Mouse (Mus musculus) layer of hippocampus, adult 2 months (tissue): ENCODE data around the gene Agr3. TPM values are rescaled to one million over a fixed set of nuclear protein-coding genes. Genes with fewer than 3 reads are reported as not detected.
A peak's percentile ranks its signal among the peaks of the same experiment; 100 is the strongest.

Experiments
- DNase-seq, 2 experiments: peaks; one replicate each; pipeline ENCODE4 v3.0.0; 2022; ENCODE audit warnings: low spot score in 2 of 2
- H3K27ac ChIP-seq: fragments of 200-600 bp; 2 replicates; pipeline ENCODE4 v1.8.1; 2022
- H3K4me3 ChIP-seq: fragments of 200-600 bp; 2 replicates; pipeline ENCODE4 v1.8.1; 2022; ENCODE audit warnings: mild to moderate bottlenecking
- CTCF ChIP-seq: fragments of 200-600 bp; conservative IDR thresholded peaks from 2 replicates; pipeline ENCODE4 v1.8.1; 2022; ENCODE audit warnings: antibody characterized with exemption, mild to moderate bottlenecking, moderate library complexity
- total RNA-seq, 2 experiments: library from RNA; stranded (reverse); gene quantifications; 2 replicates each; pipeline ENCODE4 v1.2.3; 2021

The Agr3 gene
- total RNA-seq, 2 experiments from 2014 or later: not detected

DNA sequence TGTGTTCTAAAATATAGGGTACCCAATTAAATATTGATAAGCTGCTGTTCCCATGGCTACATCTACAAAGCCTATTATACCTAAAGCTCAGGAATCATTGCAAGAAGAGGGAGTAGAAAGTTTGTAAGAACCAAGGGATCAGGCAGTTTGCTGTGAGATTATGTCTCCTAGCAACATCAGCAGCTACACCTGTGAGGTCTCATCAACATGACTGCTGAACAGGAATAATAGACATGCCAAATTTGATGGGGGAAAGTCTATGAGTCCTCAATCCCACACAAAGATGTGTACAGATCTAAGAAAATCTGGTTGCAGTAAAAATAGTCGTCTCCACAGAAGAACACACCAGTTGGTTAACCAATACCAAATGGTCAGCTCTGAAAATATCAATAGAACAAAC, 26.3 kb downstream of the Agr3 start:
- TF ChIP-seq CTCF: no peak
- DNase-seq: peak; percentile 3 to 14
- Histone ChIP-seq H3K4me3 (no peak overlapping the region), H3K27ac (no peak overlapping the region)

DNA sequence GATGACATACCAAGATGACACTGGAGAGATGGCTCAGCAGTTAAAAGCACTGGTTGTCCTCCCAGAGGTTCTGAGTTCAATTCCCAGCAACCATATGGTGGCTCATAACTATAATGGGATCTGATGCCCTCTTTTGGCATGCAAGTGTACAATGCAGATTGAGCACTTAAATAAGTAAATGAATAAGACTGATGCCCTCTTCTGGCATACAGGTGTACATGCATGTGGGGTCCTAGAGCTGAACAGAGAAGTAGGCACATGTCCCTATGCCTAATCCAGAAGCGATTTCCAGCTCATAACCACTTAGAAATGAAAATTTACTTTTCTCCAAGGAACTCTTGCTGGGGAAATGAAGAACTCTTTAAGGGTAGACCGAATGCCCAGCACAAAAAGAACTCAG, 31.8 kb downstream of the Agr3 start:
- no peak for DNase-seq
- TF ChIP-seq CTCF: peak; percentile 71
- H3K27ac ChIP-seq: no peak overlapping the region
- no peak overlapping the region for H3K4me3 ChIP-seq

DNA sequence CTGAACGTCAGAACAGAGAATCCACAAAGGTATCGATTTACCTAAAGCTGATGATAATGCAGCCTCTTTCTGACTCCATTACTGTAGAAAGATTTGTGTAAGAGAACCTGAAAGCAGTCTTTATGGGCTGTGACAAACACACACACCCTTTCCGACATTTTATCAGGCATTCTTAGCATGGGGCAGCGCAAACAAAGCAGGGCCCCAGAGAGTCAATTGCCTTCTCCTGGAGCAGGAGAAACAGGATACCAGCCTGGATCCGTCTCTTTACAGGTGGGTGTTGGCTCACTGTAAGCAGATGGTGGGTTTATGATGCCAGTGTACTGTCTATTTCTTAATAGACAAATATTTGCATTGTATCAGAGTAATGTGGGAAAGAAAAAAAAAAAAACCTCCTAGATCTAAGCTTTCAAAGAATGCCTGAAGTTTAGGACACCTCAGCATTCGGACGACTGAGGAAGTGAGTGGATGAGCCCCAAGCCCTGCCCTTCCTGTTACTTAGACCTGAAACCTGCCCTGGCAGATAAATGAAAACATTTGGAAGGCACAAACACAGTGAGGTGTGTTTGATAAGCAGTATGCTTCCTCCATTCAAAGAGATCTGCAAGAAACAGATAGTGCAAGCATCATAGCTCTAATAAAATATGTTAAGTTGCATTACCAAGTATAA, 40.8 kb downstream of the Agr3 start:
- TF ChIP-seq CTCF: no peak
- no peak overlapping the region for H3K27ac ChIP-seq
- no peak overlapping the region for H3K4me3 ChIP-seq
- DNase-seq: no peak

DNA sequence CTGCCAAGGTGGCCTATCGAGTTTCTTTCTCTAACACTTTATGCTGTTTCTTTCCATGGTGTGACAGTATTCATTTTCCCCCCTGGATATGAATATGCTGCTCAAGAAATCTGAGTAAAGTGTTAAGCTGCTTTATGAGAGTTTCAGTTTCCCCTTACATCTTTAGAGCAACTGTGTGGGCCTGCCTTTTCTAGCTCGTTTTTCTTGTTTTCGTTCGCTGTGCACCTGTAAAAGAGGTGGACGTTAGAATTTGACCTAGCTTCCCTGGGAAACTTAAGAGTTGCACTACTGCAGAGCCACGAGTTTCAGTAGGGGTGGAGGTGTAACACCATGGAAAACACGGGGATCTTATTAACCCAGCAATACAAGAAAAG, 41.3 kb downstream of the Agr3 start:
- H3K27ac ChIP-seq: no peak overlapping the region
- TF ChIP-seq CTCF: no peak
- no peak overlapping the region for H3K4me3 ChIP-seq
- no peak for DNase-seq

GRCm38 (mm10) chr12:35975898-35976297, 50.5 kb downstream of the Agr3 start:
- Histone ChIP-seq H3K27ac (no peak overlapping the region), H3K4me3 (no peak overlapping the region)
- TF ChIP-seq CTCF: no peak
- DNase-seq: no peak

DNA sequence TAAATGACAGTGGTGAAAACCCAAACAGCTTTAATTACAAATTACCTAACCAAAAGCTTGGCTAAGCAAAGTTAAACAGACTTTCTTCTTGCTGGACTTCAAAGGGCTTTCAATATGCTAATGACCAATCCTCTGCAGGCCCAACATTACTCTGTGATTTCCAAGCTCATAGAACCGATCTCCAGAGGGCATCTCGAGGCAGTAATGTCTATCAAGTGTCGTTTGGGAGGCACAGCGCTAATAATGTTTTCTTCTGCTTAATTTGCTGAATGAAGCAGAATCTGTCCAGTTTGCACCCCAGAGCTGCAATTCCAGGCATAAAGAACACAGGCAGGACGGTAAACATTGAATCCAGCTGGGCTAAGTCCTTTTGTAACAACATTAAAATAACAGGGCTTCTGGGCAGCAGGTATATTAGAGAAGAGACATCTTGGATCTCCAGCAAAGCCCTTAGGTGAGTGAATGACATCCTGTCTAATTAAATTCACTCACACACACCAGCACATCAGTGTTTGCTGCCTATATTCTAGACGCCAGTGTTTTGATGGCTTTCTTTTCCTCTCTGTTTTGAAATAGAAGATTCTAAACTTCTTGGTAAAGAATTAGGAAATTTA, 52.3 kb downstream of the Agr3 start:
- Histone ChIP-seq H3K4me3 (no peak overlapping the region), H3K27ac (no peak overlapping the region)
- no peak for TF ChIP-seq CTCF
- no peak for DNase-seq

DNA sequence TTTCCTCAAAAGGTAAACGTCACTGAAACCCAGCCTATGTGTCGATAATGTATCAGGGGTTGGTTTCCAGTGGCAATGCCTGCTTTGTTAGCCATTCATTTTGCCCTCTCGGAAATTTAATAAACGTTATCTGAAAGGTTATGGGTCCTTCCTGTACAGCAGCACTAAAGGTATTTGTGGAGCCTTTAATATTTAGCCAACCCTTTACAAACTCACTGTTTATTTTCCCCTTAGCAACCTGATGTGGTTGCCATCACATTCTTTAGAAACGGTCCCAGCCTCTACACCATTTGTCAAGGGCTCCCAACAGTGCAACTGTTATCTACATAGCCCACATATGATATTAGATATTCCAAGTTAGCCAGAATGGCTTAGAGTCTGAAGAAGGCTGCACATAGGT, 54.2 kb downstream of the Agr3 start:
- no peak overlapping the region for H3K27ac ChIP-seq
- TF ChIP-seq CTCF: no peak
- no peak overlapping the region for H3K4me3 ChIP-seq
- DNase-seq: no peak

DNA sequence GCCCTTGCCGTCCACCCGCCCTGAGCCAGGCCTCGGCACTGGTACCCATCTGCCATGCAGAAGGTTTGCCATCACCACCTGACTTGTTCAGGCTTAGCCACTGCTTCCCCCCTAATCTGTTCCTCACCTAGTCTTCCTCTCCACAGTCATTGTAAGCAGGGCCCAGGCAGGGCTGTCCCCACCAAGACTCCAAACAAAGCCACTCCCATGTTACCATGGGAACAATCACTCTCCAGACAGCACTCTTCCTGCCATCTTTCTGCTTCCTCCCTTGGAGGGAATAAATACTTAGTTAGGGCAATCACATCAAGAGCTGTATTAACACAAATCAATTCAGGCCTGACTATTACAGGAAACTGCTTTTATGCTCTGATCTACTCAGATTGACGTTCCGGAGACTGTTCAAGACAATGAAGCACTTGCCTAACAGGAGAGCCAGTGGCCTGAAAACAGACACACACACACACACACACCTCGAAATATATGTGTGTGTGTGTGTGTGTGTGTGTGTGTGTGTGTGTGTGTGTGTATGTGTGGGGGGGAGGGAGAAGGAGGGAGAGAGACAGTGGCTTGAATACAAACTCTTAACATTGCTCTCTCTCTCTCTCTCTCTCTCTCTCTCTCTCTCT, 56.4 kb downstream of the Agr3 start:
- no peak for TF ChIP-seq CTCF
- H3K4me3 ChIP-seq: no peak overlapping the region
- H3K27ac ChIP-seq: no peak overlapping the region
- DNase-seq: no peak

- DNase-seq: no peak
- no peak for TF ChIP-seq CTCF
- Histone ChIP-seq H3K4me3 (no peak overlapping the region), H3K27ac (no peak overlapping the region)
Observed at GRCm38 (mm10) chr12:35983472-35983871, 58.1 kb downstream of the Agr3 start.

DNA sequence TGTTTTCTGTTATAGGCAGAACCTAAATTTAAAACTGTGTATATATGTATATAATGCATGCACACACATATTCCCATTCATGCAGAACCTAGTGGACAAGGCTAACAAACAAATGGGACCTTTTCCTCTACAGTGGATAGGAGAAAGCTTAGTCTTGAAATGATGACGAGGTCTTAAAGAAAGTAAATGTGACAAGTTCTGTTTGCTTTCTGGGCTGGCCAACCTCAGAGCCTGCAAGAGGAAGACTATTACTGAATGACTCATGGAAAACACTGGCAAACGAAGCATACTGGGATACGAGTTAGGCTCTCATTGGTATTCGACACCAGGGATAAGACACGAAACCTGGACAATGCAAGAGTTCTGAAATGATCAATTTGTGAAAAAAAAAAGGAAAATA, 59.3 kb downstream of the Agr3 start:
- no peak for DNase-seq
- Histone ChIP-seq H3K27ac (no peak overlapping the region), H3K4me3 (no peak overlapping the region)
- TF ChIP-seq CTCF: no peak

GRCm38 (mm10) chr12:35992711-35993110, 67.3 kb downstream of the Agr3 start, which contains the start of gene Agr2:
Agr2 (plus strand) TSS chr12:35992907.
- no peak within 1 kb of the TSS for H3K4me3 ChIP-seq
- no peak for TF ChIP-seq CTCF
- no peak within 1 kb of the TSS for H3K27ac ChIP-seq
- DNase-seq: no peak

GRCm38 (mm10) chr12:35993583-35993982, 68.2 kb downstream of the Agr3 start:
- H3K27ac ChIP-seq: no peak overlapping the region

GRCm38 (mm10) chr12:35994098-35994497, 68.7 kb downstream of the Agr3 start:
- no peak for DNase-seq
- H3K4me3 ChIP-seq: no peak overlapping the region
- no peak for TF ChIP-seq CTCF
- no peak overlapping the region for H3K27ac ChIP-seq

More at GRCm38 (mm10) chr12:35993583-35993982, 68.2 kb downstream of the Agr3 start:
- H3K4me3 ChIP-seq: no peak overlapping the region
- no peak for DNase-seq
- no peak for TF ChIP-seq CTCF

DNA sequence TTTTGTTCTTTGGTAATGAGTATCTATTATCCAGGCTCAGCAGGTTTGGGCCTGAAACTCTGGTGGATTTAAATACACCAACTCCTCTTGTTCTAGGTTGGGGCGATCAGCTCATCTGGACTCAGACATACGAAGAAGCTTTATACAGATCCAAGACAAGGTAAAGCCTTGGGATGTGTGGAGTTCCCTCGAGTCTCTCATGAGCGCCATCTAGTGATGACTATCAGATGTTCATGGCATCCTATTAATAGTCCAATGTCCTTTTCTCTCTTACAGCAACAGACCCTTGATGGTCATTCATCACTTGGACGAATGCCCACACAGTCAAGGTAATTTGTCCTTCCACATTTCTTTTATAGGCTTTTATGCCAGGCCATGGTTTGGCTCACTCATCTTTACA, 70.4 kb downstream of the Agr3 start:
- DNase-seq: peak in 1 of 2 experiments; percentile 26
- no peak overlapping the region for H3K4me3 ChIP-seq
- H3K27ac ChIP-seq: no peak overlapping the region
- TF ChIP-seq CTCF: peak; percentile 85

Other genes with a start within 250 kb of the Agr3 start
- gene Agr2, start 67.3 kb downstream of the Agr3 start, total RNA-seq: not detected
- 100 to 1,000 TPM; 261 to 264 TPM for gene Tspan13, start 116.9 kb downstream of the Agr3 start, total RNA-seq
- gene Ankmy2, start 231.5 kb downstream of the Agr3 start, total RNA-seq: 10 to 100 TPM; 55.5 to 60.2 TPM
- gene Bzw2, start 232.5 kb downstream of the Agr3 start, total RNA-seq: 10 to 100 TPM; 57.4 to 62.5 TPM